Mouse (Mus musculus) myocyte (in vitro differentiated cells): ENCODE measurements around the gene Lrpprc. TPM values are rescaled to one million over a fixed set of nuclear protein-coding genes. Genes with fewer than 3 reads are reported as not detected.

Source experiments
- H3K27me3 ChIP-seq: one replicate; pipeline ENCODE4 v1.6.1; 2011; ENCODE audit not compliant: control insufficient read depth, insufficient read depth, insufficient read length
- H3K36me3 ChIP-seq: one replicate; pipeline ENCODE4 v1.6.1; 2011; ENCODE audit not compliant: control insufficient read depth, insufficient read depth
- H3K4me2 ChIP-seq: one replicate; pipeline ENCODE4 v1.6.1; 2011; ENCODE audit warnings: low read depth, control low read depth
- H3K4me3 ChIP-seq: one replicate; pipeline ENCODE4 v1.5.1; 2011; ENCODE audit warnings: mild to moderate bottlenecking, control low read depth, moderate library complexity
- H3K79me2 ChIP-seq: one replicate; pipeline ENCODE4 v1.6.1; 2011; ENCODE audit not compliant: control insufficient read depth, insufficient read depth
- H3ac ChIP-seq: one replicate; pipeline ENCODE4 v1.6.1; 2011; ENCODE audit not compliant: control insufficient read depth, insufficient read length
- CEBPB ChIP-seq: IDR thresholded peaks from 2 replicates; pipeline ENCODE4 v1.6.1; 2011; ENCODE audit warnings: mild to moderate bottlenecking, moderate library complexity; ENCODE audit not compliant: poor library complexity, insufficient read depth, severe bottlenecking
- E2F4 ChIP-seq: IDR thresholded peaks from one replicate; pipeline ENCODE4 v1.6.1; 2011; ENCODE audit warnings: mild to moderate bottlenecking, control low read depth, moderate library complexity; ENCODE audit not compliant: insufficient read depth
- MAX ChIP-seq: IDR thresholded peaks from one replicate; pipeline ENCODE4 v1.6.1; 2011; ENCODE audit warnings: low read depth, mild to moderate bottlenecking, control low read depth
- MYOD1 ChIP-seq, 3 experiments: IDR thresholded peaks; one replicate each; pipeline ENCODE4 v1.6.1; 2011; ENCODE audit warnings: control low read depth in 2 of 3, low read depth in 2 of 3, mild to moderate bottlenecking in 2 of 3, moderate library complexity in 1 of 3; ENCODE audit not compliant: insufficient read length in 2 of 3, control insufficient read depth in 1 of 3
- MYOG ChIP-seq, 3 experiments: IDR thresholded peaks; one replicate each; pipeline ENCODE4 v1.6.1; 2011; ENCODE audit warnings: control low read depth in 2 of 3, low read depth in 2 of 3, mild to moderate bottlenecking in 2 of 3; ENCODE audit not compliant: insufficient read length in 2 of 3, control insufficient read depth in 1 of 3, insufficient read depth in 1 of 3
- POLR2A ChIP-seq: IDR thresholded peaks from one replicate; pipeline ENCODE4 v1.6.1; 2011; ENCODE audit warnings: low read depth, mild to moderate bottlenecking, control low read depth, moderate library complexity; ENCODE audit not compliant: insufficient read length
- POLR2AphosphoS2 ChIP-seq: IDR thresholded peaks from one replicate; pipeline ENCODE4 v1.6.1; 2011; ENCODE audit warnings: low read depth, control low read depth; ENCODE audit not compliant: insufficient read length
- REST ChIP-seq: IDR thresholded peaks from one replicate; pipeline ENCODE4 v1.6.1; 2011; ENCODE audit warnings: mild to moderate bottlenecking, control low read depth, moderate library complexity; ENCODE audit not compliant: insufficient read depth, insufficient read length
- SRF ChIP-seq: IDR thresholded peaks from one replicate; pipeline ENCODE4 v1.6.1; 2011; ENCODE audit warnings: low read depth; ENCODE audit not compliant: control insufficient read depth, insufficient read length
- TCF12 ChIP-seq: IDR thresholded peaks from one replicate; pipeline ENCODE4 v1.6.1; 2011; ENCODE audit warnings: mild to moderate bottlenecking, control low read depth; ENCODE audit not compliant: poor library complexity, insufficient read depth, severe bottlenecking
- TCF3 ChIP-seq: IDR thresholded peaks from one replicate; pipeline ENCODE4 v1.6.1; 2011; ENCODE audit warnings: low read depth, control low read depth; ENCODE audit not compliant: insufficient read length
- USF1 ChIP-seq: IDR thresholded peaks from one replicate; pipeline ENCODE4 v1.6.1; 2011; ENCODE audit warnings: low read depth, mild to moderate bottlenecking, control low read depth, moderate library complexity
- polyA plus RNA-seq: library from polyadenylated mRNA; unstranded; fragments of >200 nt; fragmentation: generic; extraction: Trizol; gene quantifications from one replicate; pipeline ENCODE4 v1.2.1, GENCODE M21; 2012; ENCODE audit warnings: missing spikeins

The Lrpprc gene
- polyA plus RNA-seq, 1 experiment: 23.3 TPM

- Histone ChIP-seq H3K4me3 (no peak overlapping the region), H3ac (no peak overlapping the region), H3K4me2 (no peak overlapping the region), H3K27me3 (no peaks in the 10 kb centered on the region), H3K79me2 (no peaks in the 10 kb centered on the region), H3K36me3 (peaks cover 30% of the 10 kb centered on the region)
- no peak for TF ChIP-seq TCF3
- TF ChIP-seq MYOD1 (IDR thresholded peaks at IDR 0.05; ENCODE audit: control insufficient read depth in 1 of 3, insufficient read length in 2 of 3, low read depth in 2 of 3): no peak
- TF ChIP-seq TCF12: no peak
- no peak for TF ChIP-seq POLR2A
- no peak for TF ChIP-seq E2F4
- TF ChIP-seq CEBPB: no peak
- TF ChIP-seq USF1: no peak
Measured at GRCm38 (mm10) chr17:84707407-84707806, 83.2 kb downstream of the Lrpprc start.

DNA sequence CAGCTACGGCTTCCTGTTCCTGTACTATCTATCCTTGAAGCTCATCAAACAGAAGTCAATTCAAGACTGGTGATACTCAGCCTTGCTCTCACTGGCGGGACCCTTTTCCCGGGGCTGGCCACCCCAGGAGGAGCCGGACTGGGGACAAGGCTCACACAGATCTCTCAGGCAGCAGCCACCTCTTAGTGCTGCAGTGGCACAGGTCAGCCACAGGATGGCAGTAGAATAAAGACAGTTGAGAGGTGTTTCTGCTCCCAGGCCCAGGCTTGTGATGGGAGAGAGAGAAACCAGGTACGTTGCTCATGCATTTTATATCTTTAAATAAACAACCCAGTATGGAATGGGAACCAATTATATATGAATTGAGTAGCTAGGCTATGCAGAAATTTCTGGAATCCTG, 91.9 kb downstream of the Lrpprc start:
- H3K79me2 ChIP-seq: no peaks in the 10 kb centered on the region
- H3K4me3 ChIP-seq: no peak overlapping the region
- peaks cover 23% of the 10 kb centered on the region for H3K27me3 ChIP-seq
- TF ChIP-seq POLR2AphosphoS2 (no peak), SRF (no peak), MYOG (IDR thresholded peaks at IDR 0.05; ENCODE audit: control insufficient read depth in 1 of 3, insufficient read depth in 1 of 3, insufficient read length in 2 of 3, low read depth in 2 of 3) (no peak), MAX (no peak), USF1 (no peak), TCF12 (no peak), TCF3 (no peak), REST (no peak), MYOD1 (IDR thresholded peaks at IDR 0.05; ENCODE audit: control insufficient read depth in 1 of 3, insufficient read length in 2 of 3, low read depth in 2 of 3) (no peak), CEBPB (no peak), POLR2A (no peak), E2F4 (no peak)
- H3K4me2 ChIP-seq: no peak overlapping the region
- no peaks in the 10 kb centered on the region for H3K36me3 ChIP-seq
- H3ac ChIP-seq: no peak overlapping the region

GRCm38 (mm10) chr17:84696537-84696936, 94.1 kb downstream of the Lrpprc start:
- Histone ChIP-seq H3K4me2 (no peak overlapping the region), H3K27me3 (peaks cover 23% of the 10 kb centered on the region), H3K79me2 (no peaks in the 10 kb centered on the region), H3ac (no peak overlapping the region), H3K4me3 (no peak overlapping the region), H3K36me3 (no peaks in the 10 kb centered on the region)
- no peak for TF ChIP-seq USF1
- TF ChIP-seq POLR2AphosphoS2: no peak

DNA sequence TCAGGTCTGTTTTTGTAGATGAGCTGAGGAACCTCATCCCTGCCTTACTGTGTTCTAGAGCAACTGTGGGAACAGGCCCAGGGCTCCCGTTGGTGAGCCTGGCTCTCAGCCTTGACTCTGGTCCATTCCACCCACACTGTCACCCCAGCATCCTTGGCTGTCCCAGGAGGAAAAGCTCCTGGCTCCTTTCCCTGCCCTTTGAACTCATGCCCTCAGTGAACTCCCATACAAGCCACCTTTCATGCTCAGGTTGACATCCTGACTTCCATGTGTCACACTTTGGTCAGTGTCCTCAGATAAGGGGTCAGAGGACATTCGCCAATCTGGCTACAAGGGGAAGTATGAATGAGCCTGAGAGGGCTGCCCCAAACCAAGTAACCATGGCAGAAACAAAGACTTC, 96.8 kb downstream of the Lrpprc start:
- no peak overlapping the region for H3K4me2 ChIP-seq
- no peaks in the 10 kb centered on the region for H3K79me2 ChIP-seq
- peaks cover 23% of the 10 kb centered on the region for H3K27me3 ChIP-seq
- H3K36me3 ChIP-seq: no peaks in the 10 kb centered on the region
- no peak overlapping the region for H3ac ChIP-seq
- TF ChIP-seq MAX (no peak), USF1 (no peak), SRF (no peak), TCF12 (no peak), MYOD1 (IDR thresholded peaks at IDR 0.05; ENCODE audit: control insufficient read depth in 1 of 3, insufficient read length in 2 of 3, low read depth in 2 of 3) (no peak), REST (no peak), CEBPB (no peak), MYOG (IDR thresholded peaks at IDR 0.05; ENCODE audit: control insufficient read depth in 1 of 3, insufficient read depth in 1 of 3, insufficient read length in 2 of 3, low read depth in 2 of 3) (no peak), E2F4 (no peak)
- no peak overlapping the region for H3K4me3 ChIP-seq

DNA sequence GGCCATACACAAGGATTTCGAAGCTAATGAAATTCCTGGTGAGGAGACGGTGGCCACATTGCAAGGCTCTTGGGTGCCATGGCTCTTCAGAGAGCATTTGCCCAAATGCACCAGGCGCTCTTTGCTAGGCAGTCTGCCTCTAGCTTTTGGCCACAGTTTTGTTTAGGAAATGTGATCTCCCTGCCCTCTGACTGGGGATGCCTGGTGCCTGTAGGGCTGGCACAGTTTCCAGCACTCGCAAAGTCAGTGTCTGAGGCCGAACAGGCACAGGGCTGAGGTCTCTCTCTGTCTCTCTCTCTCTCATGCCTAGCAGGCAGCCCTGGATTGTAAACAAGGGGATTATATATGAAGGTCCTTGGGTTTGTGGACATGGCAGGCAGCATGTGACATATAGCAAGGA, 100.5 kb downstream of the Lrpprc start:
- Histone ChIP-seq H3K4me3 (no peak overlapping the region), H3K4me2 (no peak overlapping the region), H3K36me3 (no peaks in the 10 kb centered on the region), H3ac (no peak overlapping the region), H3K79me2 (no peaks in the 10 kb centered on the region), H3K27me3 (peaks cover 4% of the 10 kb centered on the region)
- TF ChIP-seq USF1: no peak
- no peak for TF ChIP-seq CEBPB
- no peak for TF ChIP-seq SRF
- TF ChIP-seq REST: no peak

- Histone ChIP-seq H3K36me3 (no peaks in the 10 kb centered on the region), H3K4me2 (no peak overlapping the region), H3ac (no peak overlapping the region), H3K27me3 (no peaks in the 10 kb centered on the region), H3K4me3 (no peak overlapping the region), H3K79me2 (no peaks in the 10 kb centered on the region)
- TF ChIP-seq MYOD1 (IDR thresholded peaks at IDR 0.05; ENCODE audit: control insufficient read depth in 1 of 3, insufficient read length in 2 of 3, low read depth in 2 of 3): no peak
- TF ChIP-seq POLR2A: no peak
- no peak for TF ChIP-seq E2F4
- no peak for TF ChIP-seq REST
- no peak for TF ChIP-seq TCF12
- TF ChIP-seq MAX: no peak
Measured at GRCm38 (mm10) chr17:84689316-84689715, 101.3 kb downstream of the Lrpprc start.
